Comparison of ENCODE assay signal across 17 mouse cellular contexts in the genomic region with DNA sequence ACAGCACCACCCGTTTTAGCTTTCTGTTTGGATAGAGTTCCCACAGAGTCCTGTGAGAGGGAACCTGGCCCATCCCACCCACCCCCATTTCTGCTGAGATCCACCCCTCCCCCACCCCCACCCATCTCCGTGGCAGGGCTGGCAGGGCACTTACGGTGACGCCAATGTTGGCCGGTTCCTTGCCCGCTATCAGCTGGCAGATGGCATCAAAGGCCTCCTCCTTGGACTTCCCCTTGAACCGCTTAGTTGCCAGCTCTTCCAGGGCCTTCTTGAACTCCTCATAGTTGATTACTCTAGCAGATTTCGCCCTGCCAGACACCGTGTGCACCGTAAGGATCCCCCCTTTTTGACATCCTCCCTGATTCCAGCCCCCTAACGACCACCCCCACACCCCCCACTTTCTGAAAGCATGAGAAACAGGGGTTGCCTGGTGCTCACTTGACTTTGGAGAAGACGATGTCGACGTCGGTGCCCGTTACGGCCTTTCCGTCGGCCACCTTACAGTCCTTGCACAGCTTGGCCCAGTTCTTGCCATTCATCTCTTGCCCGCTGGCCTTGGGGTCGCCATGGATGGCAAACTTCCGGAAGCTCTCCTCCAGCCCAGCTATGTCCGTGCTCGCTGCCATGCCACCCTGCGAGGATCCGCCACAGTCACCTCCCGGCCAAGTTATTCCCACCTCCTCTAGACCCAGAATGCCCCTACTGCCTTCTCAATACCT. TPM values are rescaled to one million over a fixed set of nuclear protein-coding genes. Genes with fewer than 3 reads are reported as not detected.
DNase-seq lines count a peak whose midpoint lies in the region; ATAC-seq and TF ChIP-seq lines count a peak whose summit lies in the region.
"Had no signal": no experiment of that assay in that cellular context is flagged by ENCODE, and none has a peak within 500 bp of the region (broad histone marks: within the 10 kb centered on the region; RNA-seq: fewer than 3 reads in every experiment).

No protein-coding gene starts in this region.

- no peak for TF ChIP-seq POLR2A in heart, adult 2 months (IDR thresholded peaks at IDR 0.05; ENCODE audit: insufficient read depth, low read depth, low read length)

- no peaks in the 10 kb centered on the region for H3K9me3 ChIP-seq in forebrain, embryonic 14.5 days (replicated peaks; ENCODE audit: control insufficient read depth, low read length)
- H3K9me3 ChIP-seq in forebrain, embryonic 15.5 days, result no peaks in the 10 kb centered on the region
- H3K9me3 ChIP-seq in hindbrain, embryonic 12.5 days (replicated peaks), result no peaks in the 10 kb centered on the region
- no peaks in the 10 kb centered on the region for H3K9me3 ChIP-seq in neural tube, embryonic 15.5 days (replicated peaks)
- H3K9me3 ChIP-seq: heart, embryonic 12.5 days; limb, embryonic 13.5 days; liver, embryonic 15.5 days had no signal

- H3K4me2 ChIP-seq in forebrain, embryonic 14.5 days (ENCODE audit: low read length), result no peak overlapping the region
- no peak overlapping the region for H3K4me2 ChIP-seq in forebrain, embryonic 15.5 days (replicated peaks)
- H3K4me2 ChIP-seq in hindbrain, embryonic 12.5 days (replicated peaks), result no peak overlapping the region
- H3K4me2 ChIP-seq in neural tube, embryonic 15.5 days, result no peak overlapping the region
- H3K4me2 ChIP-seq: heart, embryonic 12.5 days; limb, embryonic 13.5 days; liver, embryonic 15.5 days had no signal

- no peaks in the 10 kb centered on the region for H3K79me2 ChIP-seq in heart, adult 2 months (replicated peaks; ENCODE audit: control insufficient read depth, insufficient read depth, low read length)

- no peak for TF ChIP-seq EP300 in heart, adult 2 months (IDR thresholded peaks at IDR 0.05; ENCODE audit: insufficient read depth, low read depth, low read length)

- no peak overlapping the region for H3K9ac ChIP-seq in forebrain, embryonic 14.5 days (ENCODE audit: low read length)
- no peak overlapping the region for H3K9ac ChIP-seq in forebrain, embryonic 15.5 days (replicated peaks)
- H3K9ac ChIP-seq in hindbrain, embryonic 12.5 days, result no peak overlapping the region
- no peak overlapping the region for H3K9ac ChIP-seq in neural tube, embryonic 15.5 days (replicated peaks)
- no peak overlapping the region for H3K9ac ChIP-seq in heart, adult 2 months (ENCODE audit: low read depth, low read length)
- H3K9ac ChIP-seq: heart, embryonic 12.5 days; limb, embryonic 13.5 days; liver, embryonic 15.5 days had no signal

- 93% methylated on average over 27 of the region's 27 CpGs for WGBS in forebrain, embryonic 14.5 days
- 90% methylated on average over 27 of the region's 27 CpGs for WGBS in forebrain, embryonic 15.5 days
- WGBS in hindbrain, embryonic 12.5 days, result 90% methylated on average over 27 of the region's 27 CpGs
- WGBS in neural tube, embryonic 15.5 days, result 91% methylated on average over 27 of the region's 27 CpGs
- WGBS in heart, adult 2 months, result 84% methylated on average over 27 of the region's 27 CpGs

- no peak for DNase-seq in forebrain, embryonic 14.5 days (ENCODE audit: low spot score)
- DNase-seq in testis, postnatal 10 days (ENCODE audit: low spot score), result peak; percentile 53
- DNase-seq in testis, postnatal 14 days (ENCODE audit: low spot score), result no peak
- DNase-seq in heart, adult 2 months, result no peak
- DNase-seq in layer of hippocampus, postnatal 10 days (ENCODE audit: low spot score in 2 of 2), result no peak
- DNase-seq: B cell, adult 2 months; gastrocnemius, postnatal 14 days; kidney, adult 18-20 months; thymus, adult 2 months had no signal

- 0 out of 2 replicates have a peak, but pooled peaks cover 4% of the 10 kb centered on the region for H3K27me3 ChIP-seq in forebrain, embryonic 14.5 days (replicated peaks; ENCODE audit: control insufficient read depth, insufficient read depth, low read length)
- peaks cover 3% of the 10 kb centered on the region; the same call in 1 of the 2 replicates for H3K27me3 ChIP-seq in forebrain, embryonic 15.5 days
- peaks cover 9% of the 10 kb centered on the region for H3K27me3 ChIP-seq in hindbrain, embryonic 12.5 days
- peaks cover 3% of the 10 kb centered on the region; the same call in 1 of the 2 replicates for H3K27me3 ChIP-seq in neural tube, embryonic 15.5 days (replicated peaks)
- H3K27me3 ChIP-seq in heart, adult 2 months (ENCODE audit: control insufficient read depth, insufficient read depth, low read length), result no peaks in the 10 kb centered on the region

- H3K4me3 ChIP-seq in forebrain, embryonic 14.5 days (ENCODE audit: low read depth, low read length), result no peak overlapping the region
- H3K4me3 ChIP-seq in forebrain, embryonic 15.5 days, result no peak overlapping the region
- no peak overlapping the region for H3K4me3 ChIP-seq in hindbrain, embryonic 12.5 days
- no peak overlapping the region for H3K4me3 ChIP-seq in neural tube, embryonic 15.5 days (replicated peaks)
- H3K4me3 ChIP-seq in heart, adult 2 months, result no peak overlapping the region
- H3K4me3 ChIP-seq: heart, embryonic 12.5 days; limb, embryonic 13.5 days; liver, embryonic 15.5 days had no signal

- no peak for ATAC-seq in forebrain, embryonic 14.5 days
- ATAC-seq in forebrain, embryonic 15.5 days (replicated peaks), result no peak
- no peak for ATAC-seq in hindbrain, embryonic 12.5 days (ENCODE audit: low FRiP score)
- ATAC-seq in neural tube, embryonic 15.5 days (ENCODE audit: low FRiP score), result no peak

- no peak for TF ChIP-seq CTCF in heart, adult 2 months (IDR thresholded peaks at IDR 0.05)

- H3K36me3 ChIP-seq in forebrain, embryonic 14.5 days (ENCODE audit: control insufficient read depth, insufficient read depth, low read length), result no peaks in the 10 kb centered on the region
- no peaks in the 10 kb centered on the region for H3K36me3 ChIP-seq in forebrain, embryonic 15.5 days
- peaks cover 18% of the 10 kb centered on the region for H3K36me3 ChIP-seq in hindbrain, embryonic 12.5 days
- peaks cover 8% of the 10 kb centered on the region; the same call in 1 of the 2 replicates for H3K36me3 ChIP-seq in neural tube, embryonic 15.5 days
- H3K36me3 ChIP-seq in heart, adult 2 months (ENCODE audit: control insufficient read depth, insufficient read depth, low read length), result no peaks in the 10 kb centered on the region
- H3K36me3 ChIP-seq: liver, embryonic 15.5 days had no signal

- peaks cover 21% of the 10 kb centered on the region for H3K4me1 ChIP-seq in forebrain, embryonic 14.5 days (ENCODE audit: control insufficient read depth, insufficient read depth, low read length)
- peaks cover 48% of the 10 kb centered on the region for H3K4me1 ChIP-seq in forebrain, embryonic 15.5 days
- peaks cover 71% of the 10 kb centered on the region for H3K4me1 ChIP-seq in hindbrain, embryonic 12.5 days
- H3K4me1 ChIP-seq in neural tube, embryonic 15.5 days, result peaks cover 62% of the 10 kb centered on the region
- H3K4me1 ChIP-seq in heart, adult 2 months (ENCODE audit: control insufficient read depth, insufficient read depth, low read length), result peaks cover 19% of the 10 kb centered on the region

- intact Hi-C loops in heart, adult 2 months (cut with DNase I), result no loop called here

- H3K27ac ChIP-seq in forebrain, embryonic 14.5 days (ENCODE audit: low read depth, low read length), result 0 out of 2 replicates have a peak overlapping the region, but pooled peaks have one; percentile 31
- no peak overlapping the region for H3K27ac ChIP-seq in forebrain, embryonic 15.5 days (replicated peaks)
- peak overlapping the region; percentile 89 for H3K27ac ChIP-seq in hindbrain, embryonic 12.5 days
- H3K27ac ChIP-seq in neural tube, embryonic 15.5 days (replicated peaks), result peak overlapping the region; percentile 78; the same call in 1 of the 2 replicates
- no peak overlapping the region; the same call in 1 of the 2 replicates for H3K27ac ChIP-seq in heart, adult 2 months
- H3K27ac ChIP-seq: limb, embryonic 13.5 days; liver, embryonic 15.5 days had no signal

RNA-seq across cellular contexts. Expression of a gene that starts 3.2 kb away (rescaled TPM):
- polyA plus RNA-seq in forebrain, embryonic 14.5 days (2014; fragmentation: Nextera tagmentation; extraction: Ambion mirVana), result 49.2 and 57.0 TPM in 2 replicates
- 35.1 and 54.8 TPM in 2 replicates for polyA plus RNA-seq in forebrain, embryonic 15.5 days (2015; fragmentation: Nextera tagmentation; extraction: Ambion mirVana)
- polyA plus RNA-seq in hindbrain, embryonic 12.5 days (2016; fragmentation: Nextera tagmentation; extraction: Ambion mirVana), result 162 and 186 TPM in 2 replicates
- polyA plus RNA-seq in neural tube, embryonic 15.5 days (2015; fragmentation: Nextera tagmentation; extraction: Ambion mirVana), result 253 and 288 TPM in 2 replicates
- 10 to 100 TPM; 35.0 to 48.8 TPM for total RNA-seq in heart, adult 2 months (2021)
- polyA plus RNA-seq in heart, adult 2 months (2012; rRNA removed), result 73.7 and 89.2 TPM in 2 replicates
- 10 to 100 TPM; 34.5 to 40.0 TPM for total RNA-seq in layer of hippocampus, postnatal 10 days (2021)
- total RNA-seq: hematopoietic stem cell, adult 5-6 weeks had no signal

RNA-seq across cellular contexts. Expression of a gene that starts 28.5 kb away (rescaled TPM):
- polyA plus RNA-seq in forebrain, embryonic 14.5 days (2014; fragmentation: Nextera tagmentation; extraction: Ambion mirVana), result 15.5 and 22.0 TPM in 2 replicates
- polyA plus RNA-seq in forebrain, embryonic 15.5 days (2015; fragmentation: Nextera tagmentation; extraction: Ambion mirVana), result 28.8 and 31.3 TPM in 2 replicates
- polyA plus RNA-seq in hindbrain, embryonic 12.5 days (2016; fragmentation: Nextera tagmentation; extraction: Ambion mirVana), result 35.8 and 36.1 TPM in 2 replicates
- 36.6 and 36.8 TPM in 2 replicates for polyA plus RNA-seq in neural tube, embryonic 15.5 days (2015; fragmentation: Nextera tagmentation; extraction: Ambion mirVana)
- 10 to 100 TPM; 13.0 to 13.3 TPM for total RNA-seq in heart, adult 2 months (2021)
- polyA plus RNA-seq in heart, adult 2 months (2012; rRNA removed), result 37.5 and 40.5 TPM in 2 replicates
- total RNA-seq in layer of hippocampus, postnatal 10 days (2021), result 10 to 100 TPM; 17.5 to 20.4 TPM

RNA-seq across cellular contexts. Expression of a gene that starts 50.4 kb away (rescaled TPM):
- 1.1 and 1.8 TPM in 2 replicates for polyA plus RNA-seq in forebrain, embryonic 14.5 days (2014; fragmentation: Nextera tagmentation; extraction: Ambion mirVana)
- polyA plus RNA-seq in forebrain, embryonic 15.5 days (2015; fragmentation: Nextera tagmentation; extraction: Ambion mirVana), result 1.4 and 1.7 TPM in 2 replicates
- 24.2 and 24.7 TPM in 2 replicates for polyA plus RNA-seq in hindbrain, embryonic 12.5 days (2016; fragmentation: Nextera tagmentation; extraction: Ambion mirVana)
- 1.0 and 1.1 TPM in 2 replicates for polyA plus RNA-seq in neural tube, embryonic 15.5 days (2015; fragmentation: Nextera tagmentation; extraction: Ambion mirVana)
- under 1 TPM in 1 of 2 experiments, not detected in 1; 0.23 TPM for total RNA-seq in heart, adult 2 months (2021)
- 0.08 and 0.32 TPM in 2 replicates for polyA plus RNA-seq in heart, adult 2 months (2012; rRNA removed)
- under 1 TPM in 1 of 2 experiments, not detected in 1; 0.18 TPM for total RNA-seq in layer of hippocampus, postnatal 10 days (2021)
- total RNA-seq: hematopoietic stem cell, adult 5-6 weeks; left cerebral cortex, adult 18-20 months had no signal

RNA-seq across cellular contexts. Expression of a gene that starts 54.8 kb away (rescaled TPM):
- 0.22 and 0.43 TPM in 2 replicates for polyA plus RNA-seq in forebrain, embryonic 14.5 days (2014; fragmentation: Nextera tagmentation; extraction: Ambion mirVana)
- 0.52 and 0.88 TPM in 2 replicates for polyA plus RNA-seq in forebrain, embryonic 15.5 days (2015; fragmentation: Nextera tagmentation; extraction: Ambion mirVana)
- polyA plus RNA-seq in hindbrain, embryonic 12.5 days (2016; fragmentation: Nextera tagmentation; extraction: Ambion mirVana), result 2.1 and 3.1 TPM in 2 replicates
- polyA plus RNA-seq in neural tube, embryonic 15.5 days (2015; fragmentation: Nextera tagmentation; extraction: Ambion mirVana), result 0.23 and 0.27 TPM in 2 replicates
- under 1 TPM; 0.45 to 0.47 TPM for total RNA-seq in heart, adult 2 months (2021)
- polyA plus RNA-seq in heart, adult 2 months (2012; rRNA removed), result 0.67 and 0.94 TPM in 2 replicates
- 1 to 10 TPM in 1 of 2 experiments, under 1 TPM in 1; 0.98 to 1.4 TPM for total RNA-seq in layer of hippocampus, postnatal 10 days (2021)

RNA-seq across cellular contexts. Expression of a gene that starts 54.9 kb away (rescaled TPM):
- 0.09 TPM in 1 of 2 replicates, not detected in the other for polyA plus RNA-seq in forebrain, embryonic 14.5 days (2014; fragmentation: Nextera tagmentation; extraction: Ambion mirVana)
- 0.10 TPM in 1 of 2 replicates, not detected in the other for polyA plus RNA-seq in forebrain, embryonic 15.5 days (2015; fragmentation: Nextera tagmentation; extraction: Ambion mirVana)
- polyA plus RNA-seq in hindbrain, embryonic 12.5 days (2016; fragmentation: Nextera tagmentation; extraction: Ambion mirVana), result 0.08 TPM in 1 of 2 replicates, not detected in the other
- not detected in 2 replicates for polyA plus RNA-seq in neural tube, embryonic 15.5 days (2015; fragmentation: Nextera tagmentation; extraction: Ambion mirVana)
- under 1 TPM; 0.13 to 0.25 TPM for total RNA-seq in heart, adult 2 months (2021)
- 0.08 and 0.15 TPM in 2 replicates for polyA plus RNA-seq in heart, adult 2 months (2012; rRNA removed)
- total RNA-seq in layer of hippocampus, postnatal 10 days (2021), result not detected
- total RNA-seq: hematopoietic stem cell, adult 5-6 weeks; left cerebral cortex, adult 18-20 months had no signal
- polyA plus RNA-seq: heart, embryonic 12.5 days; limb, embryonic 13.5 days; liver, embryonic 15.5 days had no signal

Comparison
In these comparisons a context has a peak if more than half of its experiments do, and no peak if none do; other contexts are left out.
1. H3K27ac ChIP-seq: peak in forebrain, embryonic 14.5 days (single experiment), hindbrain, embryonic 12.5 days (single experiment) and neural tube, embryonic 15.5 days (single experiment); none in forebrain, embryonic 15.5 days (single experiment) and heart, adult 2 months (single experiment).